Mouse (Mus musculus) Muller cell, postnatal 12 days (primary cell): ENCODE results near the gene Exog.

Experiments
- DNase-seq: peaks from one replicate; pipeline ENCODE4 v3.0.0-alpha.2; 2015; ENCODE audit errors: inconsistent ontology term

Gene Exog

DNA sequence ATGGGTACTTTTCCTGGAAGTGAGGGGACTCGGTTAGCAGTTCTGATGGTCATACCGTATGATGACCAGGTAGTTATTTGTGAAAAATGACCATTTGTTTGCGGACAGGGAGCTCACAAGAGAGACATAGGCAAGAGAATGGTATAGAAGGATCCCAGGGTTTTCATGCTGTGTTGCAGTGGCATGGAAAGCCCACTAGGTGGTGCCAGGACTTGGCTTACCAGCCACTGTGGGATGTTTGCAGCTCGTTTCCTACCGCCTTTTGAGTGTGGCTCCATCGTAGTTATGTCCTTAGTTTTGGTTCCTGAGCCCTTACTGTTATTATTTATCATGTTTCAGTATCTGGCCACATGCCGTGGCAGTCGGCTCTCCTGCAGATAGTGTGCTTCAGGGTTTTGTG lies 15.7 kb downstream of the Exog start:
- DNase-seq = peak; percentile 35

DNA sequence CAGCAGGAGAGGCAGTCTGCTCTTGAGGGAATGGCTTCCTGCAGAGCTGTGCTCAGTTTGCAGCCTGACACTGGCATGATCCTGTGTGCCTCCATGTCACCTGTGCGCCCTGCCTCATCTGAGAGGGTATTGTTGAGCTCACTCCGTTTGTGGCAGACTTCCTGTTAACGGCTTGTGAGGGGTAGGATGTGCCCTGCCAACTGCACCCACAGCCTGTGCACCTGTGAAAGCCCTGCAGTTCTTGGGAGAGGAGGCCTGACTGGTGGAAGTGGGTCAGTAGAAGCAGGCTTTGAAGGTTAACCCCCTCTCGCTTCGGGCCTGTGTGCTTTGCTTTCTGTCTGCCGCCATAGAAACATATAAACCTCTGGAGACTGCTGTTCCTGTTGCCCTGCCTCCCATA lies 20.3 kb downstream of the Exog start:
- DNase-seq = no peak

DNA sequence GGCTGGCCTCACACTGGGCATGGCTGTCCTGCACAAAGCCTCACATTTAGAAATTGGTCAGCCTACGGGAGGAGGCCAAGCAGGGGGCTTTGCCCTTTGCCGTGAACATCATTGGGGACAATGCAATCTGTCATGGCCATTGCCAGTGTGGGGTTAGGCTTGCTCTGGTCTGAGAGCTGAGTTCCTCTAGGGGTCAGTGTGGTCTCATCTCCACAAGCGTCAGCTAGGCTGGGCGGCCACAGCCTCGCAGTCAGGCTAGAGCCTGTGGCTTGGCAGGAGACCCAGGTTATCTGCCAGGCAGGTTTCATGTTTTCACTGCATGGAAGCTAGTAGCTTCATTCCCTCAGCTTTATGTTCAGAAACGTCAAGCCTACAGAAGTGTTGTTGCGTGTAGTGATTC lies 20.9 kb downstream of the Exog start:
- peak; percentile 78 for DNase-seq

DNA sequence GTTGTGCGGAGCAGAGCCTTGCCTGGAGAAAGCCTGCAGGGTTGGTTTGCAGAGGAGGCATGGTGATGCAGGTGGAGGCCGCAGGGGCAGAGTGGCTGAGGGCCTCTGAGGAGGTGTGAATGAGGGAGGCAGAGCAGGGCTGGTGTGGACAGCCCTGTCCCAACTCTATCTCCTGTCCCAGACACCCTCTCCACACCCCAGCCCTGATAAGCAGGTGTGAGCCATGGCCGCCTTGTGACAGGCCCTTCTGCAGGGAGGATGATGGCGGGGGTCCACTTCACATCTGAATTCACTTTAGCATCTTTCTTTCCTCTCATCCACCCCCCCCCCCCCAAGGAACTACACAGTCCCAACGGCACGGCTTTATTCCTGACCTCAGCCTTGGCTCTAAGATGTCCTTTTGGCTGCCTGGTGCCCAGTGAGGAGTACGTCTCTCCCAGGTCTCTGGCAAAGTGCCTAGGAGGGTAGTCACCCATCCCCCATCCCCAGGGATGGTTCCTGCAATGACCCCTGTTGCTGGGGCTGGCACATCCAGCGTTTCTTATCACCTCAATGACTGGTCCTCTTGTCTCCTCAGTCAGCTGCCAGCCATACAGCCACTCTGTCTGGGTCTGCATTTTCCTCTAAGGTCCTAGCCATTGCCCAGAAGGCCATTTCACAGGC lies 25.1 kb downstream of the Exog start:
- no peak for DNase-seq

DNA sequence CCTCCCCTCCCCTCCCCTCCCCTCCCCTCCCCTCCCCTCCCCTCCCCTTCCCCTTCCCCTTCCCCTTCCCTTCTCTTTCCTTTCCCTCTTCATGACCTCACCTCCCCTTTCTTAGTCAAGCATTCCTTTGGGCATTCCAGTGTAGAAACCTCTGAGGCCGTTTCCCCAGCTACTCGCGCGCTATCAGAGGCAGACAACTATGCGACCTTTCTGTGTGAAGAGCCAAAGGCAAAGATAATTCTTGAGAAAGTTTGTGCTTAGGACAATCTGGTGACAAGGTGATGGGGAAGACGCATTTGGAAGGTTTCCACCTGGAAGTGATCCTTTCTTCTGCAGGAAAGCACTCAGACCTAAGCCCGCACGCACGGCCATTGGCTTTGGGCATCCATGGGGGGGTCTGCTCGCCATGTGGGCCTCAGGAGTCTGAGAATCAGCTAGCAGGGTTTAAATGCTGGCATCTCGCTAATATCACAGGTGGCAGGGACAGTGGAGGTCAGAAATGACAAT lies 27.7 kb downstream of the Exog start:
- DNase-seq = no peak

DNA sequence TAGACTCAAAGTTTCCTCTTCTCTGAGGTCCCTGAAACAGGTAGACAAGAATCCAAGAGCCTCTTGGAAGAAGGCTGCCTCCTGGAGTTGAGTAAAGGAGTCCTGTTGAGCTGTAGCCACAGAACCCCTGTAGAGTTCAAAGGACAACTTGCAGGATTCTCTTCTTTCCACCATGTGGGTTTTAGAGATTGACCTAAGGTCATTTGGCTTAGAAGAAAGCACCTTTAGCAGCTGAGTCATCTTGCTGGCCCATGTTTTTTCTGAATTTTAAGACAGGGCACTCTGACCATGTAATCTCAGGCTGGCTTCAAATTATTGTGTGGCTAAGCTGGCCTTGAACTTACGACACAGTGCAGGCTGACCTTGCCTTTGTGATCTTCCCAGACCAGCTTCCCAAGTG lies 28.3 kb downstream of the Exog start:
- no peak for DNase-seq

DNA sequence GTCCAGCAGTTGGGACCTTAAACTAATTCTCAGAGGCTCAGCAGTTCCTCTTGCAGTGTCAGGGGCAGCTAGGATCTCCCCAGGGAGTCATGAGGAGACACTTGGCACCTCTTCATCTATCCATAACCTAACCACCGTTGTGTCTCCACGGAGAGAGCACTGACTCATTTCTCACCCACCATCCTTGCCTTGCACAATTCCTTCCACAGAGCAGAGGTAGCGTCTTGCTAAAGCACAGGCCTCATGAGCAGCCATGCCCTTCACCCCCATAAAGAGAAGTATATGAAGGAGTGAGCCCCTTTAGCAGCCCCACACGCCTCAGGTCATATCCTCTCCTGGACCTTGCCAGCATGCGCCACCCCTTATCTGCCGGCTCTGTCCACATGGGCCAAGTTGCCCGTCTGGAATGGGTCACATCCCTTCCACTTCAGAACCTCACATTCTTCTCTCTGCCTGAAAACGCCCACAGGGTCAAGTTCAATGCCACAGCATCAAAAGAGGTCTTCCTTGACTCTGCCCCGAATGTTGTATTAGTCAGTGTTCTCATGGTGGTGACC lies 28.9 kb downstream of the Exog start:
- DNase-seq = peak; percentile 55

DNA sequence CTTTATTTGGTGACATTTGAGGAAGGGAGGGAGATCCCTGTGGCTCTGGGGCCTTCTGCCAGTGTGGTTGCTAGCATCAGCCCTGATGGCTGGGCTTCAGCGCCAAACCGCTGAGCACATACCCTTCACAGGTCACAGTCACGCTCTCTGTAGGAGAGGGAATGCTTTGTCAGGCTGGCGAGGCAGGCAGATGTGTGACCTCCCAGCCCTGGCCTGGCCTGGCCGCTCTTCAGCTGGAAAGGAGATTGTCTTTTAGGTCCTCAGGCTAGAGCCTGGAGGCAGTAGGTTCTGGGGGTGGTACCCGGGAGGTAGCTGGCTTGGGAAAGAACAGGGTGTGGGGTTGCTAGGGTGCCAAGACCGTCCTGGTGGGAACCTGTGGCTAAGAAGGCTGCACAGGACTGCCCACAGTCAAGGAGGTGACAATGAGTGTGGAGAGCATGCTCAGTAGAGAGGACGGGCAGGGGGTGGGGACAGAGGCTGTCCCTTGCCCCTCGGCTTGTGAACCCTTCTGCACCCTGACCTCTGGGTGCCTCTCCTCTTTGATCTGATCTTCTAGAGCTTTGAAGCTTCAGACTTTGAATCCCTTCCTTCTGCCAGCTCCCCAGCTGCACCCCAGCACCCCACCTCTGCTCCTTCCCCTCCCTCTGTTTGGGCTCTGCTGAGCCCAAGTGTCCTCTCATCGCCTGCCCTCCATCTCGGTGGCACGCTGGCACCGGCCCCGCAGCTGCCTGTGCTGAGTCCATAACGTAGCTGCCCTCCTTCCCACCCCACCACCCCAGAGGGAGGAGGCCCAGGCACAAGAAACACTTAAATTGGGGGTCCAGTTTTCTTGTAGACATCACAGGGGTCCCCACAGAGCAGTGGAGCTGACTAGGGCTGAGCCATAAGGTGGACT lies 30.2 kb downstream of the Exog start:
- peak; percentile 62 for DNase-seq

DNA sequence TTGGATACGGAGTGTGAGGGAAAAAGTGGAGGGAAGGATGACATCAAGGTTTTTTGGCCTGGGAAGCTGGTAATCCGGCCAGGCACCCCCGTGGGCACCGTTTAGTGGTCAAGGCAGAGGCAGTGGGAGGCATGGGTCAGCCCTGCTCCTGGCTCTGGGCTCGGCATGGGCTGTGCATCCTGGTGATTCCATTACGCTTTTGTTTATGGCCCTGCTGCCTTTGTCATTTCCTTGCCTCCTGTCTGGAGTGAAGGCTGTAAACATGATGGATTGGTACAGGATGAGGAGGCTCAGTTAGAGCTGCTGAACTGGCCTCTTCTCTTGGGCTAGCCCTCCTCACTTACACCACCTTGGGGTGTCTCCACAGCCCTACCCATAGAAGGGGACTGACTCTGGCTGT lies 33.0 kb downstream of the Exog start:
- no peak for DNase-seq

DNA sequence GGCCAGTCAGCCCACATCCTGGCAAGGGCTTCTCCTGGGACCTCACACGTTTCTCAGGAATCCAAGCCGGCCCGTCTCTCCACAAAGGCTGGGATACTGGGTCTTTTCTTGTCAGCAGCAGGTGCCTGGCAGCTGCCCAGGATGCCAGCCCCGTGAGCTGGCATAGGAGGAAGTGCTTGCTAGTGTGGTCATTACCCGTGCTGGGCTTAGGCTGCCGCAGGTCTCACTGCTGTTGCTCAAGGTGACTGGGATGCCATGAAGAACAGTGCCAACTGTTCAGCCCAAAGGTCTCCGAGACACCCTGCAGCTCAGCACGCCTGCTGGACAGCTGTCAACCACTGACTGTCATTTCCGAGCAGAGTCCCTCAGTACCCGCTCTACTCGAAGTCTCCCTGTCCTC lies 33.6 kb downstream of the Exog start:
- DNase-seq = peak; percentile 93

DNA sequence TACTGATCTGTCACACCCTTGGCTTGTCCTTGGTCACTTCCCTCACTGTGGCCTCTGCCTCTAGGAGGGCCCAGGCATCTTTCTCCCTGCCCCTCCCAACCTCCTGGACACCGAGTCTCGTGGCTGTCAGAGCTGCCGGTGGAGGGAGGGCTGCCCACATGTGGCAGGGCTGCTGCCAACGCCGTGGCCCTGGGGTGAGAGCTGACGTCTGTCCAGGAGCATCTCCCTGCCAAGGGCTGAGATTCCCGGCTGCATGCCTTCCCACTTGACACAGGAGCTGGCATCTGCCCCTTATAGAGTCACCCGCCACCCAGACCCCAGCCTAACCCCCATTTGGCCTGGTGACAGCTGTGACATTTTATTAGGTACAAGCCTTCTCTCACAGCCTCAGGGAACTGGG lies 34.6 kb downstream of the Exog start:
- peak; percentile 89 for DNase-seq

DNA sequence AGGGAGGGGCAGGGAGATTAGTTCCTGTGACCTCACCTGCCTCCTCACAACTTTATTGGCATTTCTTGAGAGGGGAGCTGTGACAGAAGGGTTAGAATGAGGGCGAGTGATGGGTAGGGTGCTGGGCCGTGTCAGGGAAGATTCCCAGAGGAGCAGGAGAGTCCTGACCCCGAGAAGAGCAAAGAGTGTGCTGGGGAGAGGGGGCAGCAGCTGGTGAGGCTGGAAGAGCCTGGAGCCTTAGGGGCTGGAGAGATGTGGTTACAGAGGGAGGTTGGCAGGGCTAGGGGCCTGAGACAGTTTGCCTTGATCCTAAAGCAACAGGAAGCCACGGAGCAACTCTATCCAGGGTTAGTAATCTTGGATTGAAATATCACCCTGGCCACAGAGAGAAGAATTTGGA lies 36.9 kb downstream of the Exog start:
- DNase-seq = no peak

DNA sequence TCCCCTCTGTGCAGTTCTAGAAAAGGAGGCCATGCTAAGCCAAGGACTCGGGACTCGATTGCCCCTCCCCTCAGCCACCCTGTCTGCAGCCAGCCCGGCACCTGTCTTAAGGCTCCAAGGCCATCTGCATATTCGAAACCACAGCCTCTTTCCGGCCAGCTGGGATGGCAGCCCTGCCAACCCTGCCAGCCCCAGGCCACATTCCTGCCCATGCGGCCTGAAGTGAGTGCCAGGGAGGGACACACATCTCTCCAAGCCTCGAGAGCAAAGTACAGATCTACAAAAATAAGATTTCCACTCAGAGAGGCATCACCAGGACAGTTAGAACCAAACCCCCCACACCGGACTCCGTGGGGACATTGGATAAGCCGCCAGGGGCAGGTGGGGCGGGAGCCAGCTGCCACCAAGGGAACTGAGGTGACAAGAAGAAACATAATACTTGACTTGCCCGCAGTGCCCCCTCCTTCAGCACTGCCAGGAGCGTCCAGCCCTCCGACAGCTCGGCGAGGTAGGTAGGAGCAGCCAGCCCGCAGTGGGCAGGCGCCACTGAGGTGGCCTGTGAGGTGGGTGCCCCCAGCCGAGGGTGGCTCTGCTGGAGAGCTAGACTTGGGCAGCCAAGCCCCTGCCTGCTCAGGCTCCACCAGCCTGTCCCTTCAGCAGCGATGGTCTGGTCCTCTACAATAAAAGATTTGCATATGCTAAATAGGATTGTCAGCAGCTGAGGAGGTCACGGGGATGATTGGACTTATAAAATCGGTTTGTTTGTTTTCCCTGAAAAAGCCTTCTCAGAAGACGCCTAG lies 39.0 kb downstream of the Exog start:
- peak; percentile 81 for DNase-seq

DNA sequence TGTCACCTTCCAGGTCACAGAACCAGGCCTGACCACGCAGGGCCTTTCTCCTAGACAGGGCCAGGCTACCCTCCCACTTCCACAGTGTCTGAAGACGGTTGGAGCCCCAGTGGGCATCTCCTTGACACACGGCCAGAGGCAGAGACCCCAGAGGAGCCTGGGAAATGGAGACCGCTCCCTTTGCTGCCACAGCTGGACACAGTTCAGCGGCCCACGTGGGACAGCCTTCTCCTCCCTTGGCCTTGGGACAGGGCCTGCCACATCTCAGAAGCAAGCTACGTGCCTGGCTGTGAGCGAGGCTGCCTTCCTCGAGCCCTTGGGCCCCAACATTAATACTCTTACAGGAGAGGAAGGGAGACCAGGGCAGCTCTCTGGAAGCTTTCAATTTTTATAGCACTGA lies 39.7 kb downstream of the Exog start:
- DNase-seq = no peak

DNA sequence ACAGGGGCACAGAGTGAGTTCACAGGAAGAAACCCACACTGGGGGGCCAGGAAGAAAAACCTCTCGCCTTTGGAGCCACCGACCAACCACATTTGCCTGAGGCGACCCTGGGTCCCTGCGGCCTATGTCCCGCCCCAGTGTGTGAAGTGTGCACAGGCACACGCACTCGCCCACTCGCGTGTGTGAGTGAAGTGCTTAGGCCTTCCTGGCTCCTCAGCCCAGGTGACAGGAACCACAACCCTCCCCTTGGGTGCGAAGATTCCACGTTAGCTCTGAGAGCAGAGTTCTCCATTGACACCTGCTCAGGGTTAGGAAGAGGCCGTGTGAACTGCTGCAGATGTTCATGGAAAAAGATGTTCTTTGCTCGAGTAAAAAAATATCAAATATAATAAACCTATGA lies 40.1 kb downstream of the Exog start:
- no peak for DNase-seq

DNA sequence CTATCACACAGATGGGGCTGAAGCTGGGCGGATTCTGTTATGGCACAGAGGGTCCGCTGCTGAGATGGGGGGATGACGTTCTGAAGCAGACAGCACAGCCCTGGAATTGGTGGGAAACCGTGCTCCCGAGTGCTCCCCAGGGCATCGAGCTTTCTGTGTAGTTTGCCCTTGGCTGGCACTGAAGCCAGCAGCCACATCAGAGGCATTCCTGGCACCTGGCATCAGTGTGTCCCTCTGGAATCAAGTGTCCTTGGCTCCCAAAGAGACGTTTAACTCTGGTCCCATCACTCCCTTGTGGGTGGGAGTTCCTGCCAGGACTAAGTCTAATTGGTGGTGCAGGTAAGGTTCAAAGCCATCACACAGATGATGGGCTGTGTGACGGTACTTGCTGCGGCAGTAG lies 51.6 kb downstream of the Exog start:
- DNase-seq = no peak

DNA sequence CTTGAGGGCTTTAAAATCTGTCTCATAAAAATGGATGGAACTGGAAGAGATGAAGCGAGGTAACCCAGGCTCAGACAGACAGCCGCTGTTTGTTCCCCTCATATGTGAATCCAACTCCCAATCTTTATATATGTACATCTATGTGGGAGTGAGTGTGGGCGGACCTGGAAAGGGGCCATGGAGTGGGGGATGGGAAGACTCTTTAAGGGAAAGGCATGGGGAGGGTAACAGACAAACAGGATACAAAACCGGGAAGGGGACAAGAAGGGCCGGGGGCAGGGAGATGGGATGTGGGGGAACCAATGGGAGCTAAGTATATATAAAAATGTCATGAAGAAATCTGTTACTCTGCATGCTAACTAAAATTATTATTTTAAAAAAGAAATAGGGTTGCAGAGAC lies 52.2 kb downstream of the Exog start:
- no peak for DNase-seq

DNA sequence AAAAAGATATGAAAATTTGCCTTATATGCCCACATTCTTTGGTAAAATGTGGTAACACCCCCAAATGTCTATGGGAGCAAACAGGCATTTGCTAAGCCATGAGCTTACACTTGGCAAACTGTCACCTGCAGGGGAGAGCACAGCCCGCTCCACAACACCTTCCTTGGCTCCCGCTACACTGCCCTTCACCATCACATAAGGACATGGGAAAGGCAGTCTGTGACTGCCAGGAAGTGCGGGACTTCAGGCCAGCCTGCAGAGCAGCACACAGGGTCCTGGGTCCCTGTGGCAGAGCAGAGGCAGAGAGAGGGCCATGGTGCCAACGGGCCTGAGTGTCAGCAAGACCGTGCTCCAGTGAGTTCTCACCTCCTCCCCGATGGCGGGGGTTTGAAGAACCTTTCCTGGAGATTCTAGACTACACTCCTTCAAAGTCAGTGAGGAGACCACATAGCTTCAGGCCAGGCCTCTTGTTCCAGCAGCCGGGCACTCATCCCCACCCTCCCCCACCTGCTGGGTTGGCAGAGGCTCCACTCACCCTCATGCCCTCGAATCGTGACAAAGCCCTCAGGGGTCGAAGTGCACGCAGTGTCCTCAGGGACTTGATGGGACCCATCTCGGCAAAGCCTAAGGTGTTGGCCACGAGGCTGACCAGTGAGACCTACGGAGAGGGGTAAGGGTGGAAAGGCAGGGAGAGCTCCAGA lies 53.0 kb downstream of the Exog start:
- no peak for DNase-seq

DNA sequence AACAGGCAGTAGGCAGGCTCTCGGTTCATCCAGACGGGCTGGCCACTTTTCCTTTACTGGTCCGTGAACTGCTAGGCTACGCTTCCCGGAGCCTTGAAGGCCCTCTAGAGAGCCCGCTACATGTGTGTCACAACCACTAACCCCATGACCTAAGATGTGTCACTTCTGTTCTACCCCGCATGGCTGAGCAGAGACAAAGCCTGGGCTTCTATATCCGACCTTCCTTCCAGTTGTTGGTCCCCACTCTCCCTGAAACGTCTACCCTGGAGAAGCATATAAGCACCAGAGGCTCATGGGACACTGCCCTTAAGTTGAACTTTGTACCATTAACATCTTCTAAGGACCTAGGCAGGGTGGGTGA lies 53.5 kb downstream of the Exog start:
- no peak for DNase-seq

DNA sequence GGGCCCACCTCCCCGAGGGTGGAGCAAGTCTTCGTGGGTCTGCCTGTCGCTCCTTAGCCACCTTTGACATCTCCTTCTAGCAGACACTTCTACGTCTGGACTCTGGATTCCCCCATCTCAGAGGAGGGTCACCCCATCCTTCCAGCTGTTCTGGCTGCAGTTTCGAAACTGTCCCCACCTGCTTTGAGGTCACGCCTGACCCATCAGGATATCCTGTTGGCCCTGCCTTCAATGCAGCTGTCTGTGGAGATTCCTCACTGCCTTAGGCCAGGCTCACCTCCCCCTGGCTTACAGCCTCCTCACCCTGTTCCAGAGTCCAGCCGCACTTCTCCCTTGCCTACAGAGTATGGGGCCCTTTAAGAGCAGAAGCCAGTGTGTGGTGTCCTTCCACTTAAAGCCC lies 54.1 kb downstream of the Exog start:
- no peak for DNase-seq

DNA sequence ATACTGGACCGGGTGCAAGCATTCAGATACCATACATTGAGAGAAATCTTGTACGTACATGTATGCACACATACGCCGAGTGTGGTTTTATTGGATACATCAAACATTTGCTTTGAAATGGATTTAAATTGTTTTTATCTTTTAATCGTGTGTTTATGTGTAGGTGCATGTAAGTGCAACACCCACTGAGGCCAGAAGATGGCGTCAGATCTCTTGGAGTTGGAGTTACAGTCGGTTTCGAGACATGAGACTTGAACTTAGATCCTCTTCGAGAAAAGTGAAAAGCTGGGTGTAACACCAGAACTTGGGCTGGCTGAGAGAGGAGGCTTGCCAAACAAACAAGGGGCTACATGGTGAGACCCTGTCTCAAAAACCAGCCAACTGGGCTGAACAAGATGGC lies 58.9 kb downstream of the Exog start:
- DNase-seq = no peak
